Mouse (Mus musculus) adrenal gland, adult (tissue): Measurements from ENCODE around the gene Scaf8.
"Not testable (repeated sequence)": the region's sequence is repeated elsewhere in the genome, so short reads cannot be mapped to it uniquely, and the experiment has no call there.

ENCODE experiments used
- DNase-seq, 2 experiments: peaks; one replicate each; pipeline ENCODE4 v3.0.0; 2022 to 2023; ENCODE audit warnings: low spot score in 1 of 2; ENCODE audit not compliant: inconsistent age in 2 of 2

The Scaf8 gene

DNA sequence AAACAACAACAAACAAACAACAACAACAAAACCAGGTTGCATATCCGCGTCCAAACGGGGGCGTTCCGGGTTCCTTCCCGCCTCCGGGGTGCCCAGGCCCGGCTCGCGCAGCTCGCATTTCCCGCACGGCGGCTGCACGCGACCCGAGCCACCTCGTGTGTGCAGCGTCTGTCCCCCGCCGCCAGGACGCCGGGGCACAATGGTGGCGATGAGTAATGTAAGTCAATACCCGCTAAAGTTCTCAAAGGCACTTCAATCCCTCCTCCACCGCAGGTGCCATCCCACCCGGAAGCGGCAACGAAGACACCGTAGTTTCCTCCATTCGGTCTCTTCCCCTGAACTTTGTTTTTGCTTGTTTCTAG, 433 bp upstream of the Scaf8 start:
- DNase-seq = no peak

- DNase-seq = peak; percentile 81 to 91
Measured at GRCm38 (mm10) chr17:3115380-3115974, 705 bp downstream of the Scaf8 start.

GRCm38 (mm10) chr17:3120949-3121348, 6.2 kb downstream of the Scaf8 start:
- DNase-seq = not testable (repeated sequence)

GRCm38 (mm10) chr17:3123581-3123980, 8.8 kb downstream of the Scaf8 start:
- not testable (repeated sequence) for DNase-seq

GRCm38 (mm10) chr17:3128716-3129115, 13.9 kb downstream of the Scaf8 start:
- peak in 1 of 2 experiments; percentile 55 for DNase-seq

GRCm38 (mm10) chr17:3129791-3130190, 15.0 kb downstream of the Scaf8 start:
- no peak for DNase-seq

- DNase-seq = no peak
Measured at GRCm38 (mm10) chr17:3135346-3135745, 20.6 kb downstream of the Scaf8 start.

DNA sequence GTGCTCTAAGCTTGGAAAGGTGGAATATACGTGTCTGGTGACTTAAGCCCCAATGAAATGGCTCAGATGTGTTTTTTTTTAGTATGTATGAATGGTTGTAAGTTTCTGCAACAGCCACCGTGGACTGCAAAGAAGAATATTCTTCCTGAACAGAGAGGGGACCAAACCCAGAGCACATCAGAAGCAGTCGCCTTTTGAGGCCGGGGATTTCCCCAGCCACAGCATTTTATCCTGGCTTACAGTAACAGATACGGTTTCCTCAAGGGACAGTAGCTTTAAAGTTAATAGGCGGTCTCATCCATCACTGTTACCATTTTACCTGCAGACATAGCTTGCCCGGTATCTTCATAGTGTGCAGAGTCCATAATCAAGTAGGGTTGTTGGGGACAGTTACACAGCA, 21.4 kb downstream of the Scaf8 start:
- no peak for DNase-seq

GRCm38 (mm10) chr17:3138387-3138786, 23.6 kb downstream of the Scaf8 start:
- peak; percentile 27 to 74 for DNase-seq

- no peak for DNase-seq
Measured at GRCm38 (mm10) chr17:3140100-3140499, 25.3 kb downstream of the Scaf8 start.

DNA sequence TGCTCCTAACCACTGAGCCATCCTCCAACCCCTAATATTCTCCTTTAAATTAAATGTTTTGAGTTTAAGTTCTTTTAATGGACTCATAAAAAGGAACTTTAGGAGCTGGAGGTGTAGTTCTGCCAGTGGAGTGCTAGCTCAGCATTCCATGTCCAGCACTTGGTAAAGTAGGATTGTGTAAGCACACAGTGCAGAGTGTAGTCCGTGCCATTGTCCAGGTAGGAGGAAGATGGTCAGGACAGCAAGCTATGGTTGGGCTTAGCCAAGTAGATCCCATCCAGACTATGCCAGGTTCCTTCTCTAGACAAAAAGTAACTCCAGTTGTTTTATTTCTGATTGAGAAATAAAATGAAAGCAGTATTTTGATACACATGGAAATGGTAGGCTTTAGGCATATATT, 34.1 kb downstream of the Scaf8 start:
- no peak for DNase-seq

- DNase-seq = no peak
Measured at GRCm38 (mm10) chr17:3149541-3149940, 34.8 kb downstream of the Scaf8 start.

- DNase-seq = not testable (repeated sequence)
Measured at GRCm38 (mm10) chr17:3150701-3151100, 35.9 kb downstream of the Scaf8 start.

DNA sequence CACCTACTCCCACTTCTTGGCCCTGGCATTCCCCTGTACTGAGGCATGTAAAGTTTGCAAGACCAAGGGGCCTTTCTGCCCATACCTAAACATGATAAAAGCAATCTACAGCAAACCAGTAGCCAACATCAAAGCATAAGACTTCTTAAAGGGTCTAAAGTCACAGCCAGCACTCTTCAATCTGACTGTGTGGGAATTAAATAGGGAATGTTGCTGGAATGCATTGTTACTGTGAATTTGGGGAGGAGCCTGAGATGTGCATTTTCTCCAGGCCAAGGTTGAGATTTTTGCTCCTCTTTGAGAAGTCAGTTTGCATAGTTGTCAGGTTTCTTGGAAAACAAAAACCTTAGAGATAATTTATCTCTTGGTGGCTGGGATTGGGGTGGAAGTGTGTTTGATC, 36.4 kb downstream of the Scaf8 start:
- DNase-seq = no peak

- DNase-seq = not testable (repeated sequence)
Measured at GRCm38 (mm10) chr17:3156176-3156575, 41.4 kb downstream of the Scaf8 start.

GRCm38 (mm10) chr17:3157016-3157415, 42.2 kb downstream of the Scaf8 start:
- no peak for DNase-seq

- no peak for DNase-seq
Measured at GRCm38 (mm10) chr17:3162905-3163304, 48.1 kb downstream of the Scaf8 start.

GRCm38 (mm10) chr17:3180425-3180945, 65.7 kb downstream of the Scaf8 start:
- not testable (repeated sequence) for DNase-seq

GRCm38 (mm10) chr17:3195483-3195882, 80.7 kb downstream of the Scaf8 start:
- DNase-seq = peak in 1 of 2 experiments; percentile 29

DNA sequence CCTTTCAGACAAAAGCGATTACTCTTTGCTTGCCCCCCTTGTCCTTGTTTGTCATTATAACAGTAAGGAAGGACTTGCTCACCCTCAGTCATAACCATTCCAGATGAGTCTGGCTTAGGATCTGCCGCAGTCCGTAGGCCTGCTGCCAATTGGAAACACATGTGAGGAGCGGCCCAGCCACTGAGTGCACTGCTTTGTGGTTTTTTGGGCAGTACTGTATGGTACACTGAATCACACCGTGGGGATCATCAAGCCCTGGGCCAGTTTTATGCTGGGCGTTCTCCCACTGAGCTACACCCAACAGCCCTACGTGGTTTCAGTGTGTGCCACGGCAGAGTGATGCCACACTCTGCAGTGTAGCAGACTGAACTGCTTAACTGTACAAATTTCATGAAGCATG, 85.6 kb downstream of the Scaf8 start:
- no peak for DNase-seq

- DNase-seq = no peak
Measured at GRCm38 (mm10) chr17:3203916-3204315, 89.1 kb downstream of the Scaf8 start.

GRCm38 (mm10) chr17:3204826-3205405, 90.1 kb downstream of the Scaf8 start:
- DNase-seq = no peak
